Mouse (Mus musculus) intestine, postnatal 0 days (tissue): ENCODE data around the gene Shq1. TPM values are rescaled to one million over a fixed set of nuclear protein-coding genes. Genes with fewer than 3 reads are reported as not detected.

Experiments
- ATAC-seq: fragments of 200-750 bp; cut with Nextera tagmentation; 2 replicates; pipeline ENCODE4 v1.8.0; 2017; ENCODE audit warnings: mild to moderate bottlenecking, moderate TSS enrichment, moderate library complexity
- H3K27ac ChIP-seq: fragments of 300-500 bp; sonication (generic); 2 replicates; pipeline ENCODE4 v1.5.1; 2014; ENCODE audit warnings: mild to moderate bottlenecking, low read depth, low read length, moderate library complexity
- H3K27me3 ChIP-seq: fragments of 300-500 bp; sonication (generic); replicated peaks from 2 replicates; pipeline ENCODE4 v1.6.1; 2014; ENCODE audit warnings: low read length, mixed read lengths; ENCODE audit not compliant: control insufficient read depth, insufficient read depth
- H3K36me3 ChIP-seq: fragments of 300-500 bp; sonication (generic); 2 replicates; pipeline ENCODE4 v1.6.1; 2014; ENCODE audit warnings: mild to moderate bottlenecking, moderate library complexity; ENCODE audit not compliant: control insufficient read depth, insufficient read depth
- H3K4me1 ChIP-seq: fragments of 300-500 bp; sonication (generic); replicated peaks from 2 replicates; pipeline ENCODE4 v1.6.1; 2014; ENCODE audit warnings: antibody characterized with exemption, low read length, mixed read lengths; ENCODE audit not compliant: control insufficient read depth, insufficient read depth
- H3K4me2 ChIP-seq: fragments of 300-500 bp; sonication (generic); replicated peaks from 2 replicates; pipeline ENCODE4 v1.6.1; 2014; ENCODE audit warnings: low read depth, mild to moderate bottlenecking, moderate library complexity
- H3K4me3 ChIP-seq: fragments of 300-500 bp; sonication (generic); 2 replicates; pipeline ENCODE4 v1.5.1; 2014; ENCODE audit warnings: low read depth, low read length
- H3K9ac ChIP-seq: fragments of 300-500 bp; sonication (generic); 2 replicates; pipeline ENCODE4 v1.6.1; 2014; ENCODE audit warnings: mild to moderate bottlenecking, low read depth, low read length
- H3K9me3 ChIP-seq: fragments of 300-500 bp; sonication (generic); 2 replicates; pipeline ENCODE4 v1.6.1; 2016; ENCODE audit warnings: mixed run types; ENCODE audit not compliant: control insufficient read depth
- CTCF ChIP-seq: sonication (generic); IDR thresholded peaks from 2 replicates; pipeline ENCODE4 v1.5.1; 2016; ENCODE audit warnings: low read depth, mild to moderate bottlenecking, control low read depth, antibody characterized with exemption, moderate library complexity
- WGBS: fragments of 180-500 bp; shearing (Covaris S2); extraction: QIAGEN DNeasy Blood & Tissue Kit; methylation state at CpG from one replicate; pipeline ENCODE4 v1.1.7; 2014; 5-methylcytosine and 5-hydroxymethylcytosine counted together
- polyA plus RNA-seq: library from polyadenylated mRNA; unstranded; fragments of >200 nt; fragmentation: Nextera tagmentation; extraction: Ambion mirVana; gene quantifications from 2 replicates; pipeline ENCODE4 v1.2.1, GENCODE M21; 2015

Gene Shq1
- polyA plus RNA-seq, 1 experiment from 2014 or later: 5.8 TPM

DNA sequence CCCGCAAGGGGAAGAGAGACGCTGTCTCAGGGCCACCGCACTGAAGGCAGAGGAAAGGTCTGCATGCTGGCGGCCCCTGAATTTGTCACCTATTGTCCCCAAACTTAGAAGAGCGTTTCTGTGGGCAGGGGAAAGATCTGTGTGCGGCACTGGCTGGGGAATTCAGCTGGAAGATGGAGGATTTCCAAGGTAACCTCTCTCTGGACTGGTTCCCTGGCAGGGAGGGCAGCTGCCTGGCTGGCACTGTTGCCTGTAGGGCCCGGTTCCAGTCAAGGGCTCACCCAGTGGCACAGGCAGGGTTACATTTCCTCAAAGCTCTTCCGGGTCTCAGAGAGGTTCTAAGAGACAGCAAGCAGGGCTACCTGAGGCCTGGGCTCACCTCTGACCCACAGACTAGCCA lies 138.6 kb downstream of the Shq1 start:
- Histone ChIP-seq H3K9me3 (no peaks in the 10 kb centered on the region), H3K9ac (no peak overlapping the region), H3K4me3 (no peak overlapping the region), H3K27ac (no peak overlapping the region), H3K4me1 (no peaks in the 10 kb centered on the region), H3K4me2 (no peak overlapping the region), H3K36me3 (no peaks in the 10 kb centered on the region), H3K27me3 (no peaks in the 10 kb centered on the region)
- no peak for ATAC-seq
- no peak for TF ChIP-seq CTCF
- WGBS: 87% methylated on average over 8 of the region's 8 CpGs

DNA sequence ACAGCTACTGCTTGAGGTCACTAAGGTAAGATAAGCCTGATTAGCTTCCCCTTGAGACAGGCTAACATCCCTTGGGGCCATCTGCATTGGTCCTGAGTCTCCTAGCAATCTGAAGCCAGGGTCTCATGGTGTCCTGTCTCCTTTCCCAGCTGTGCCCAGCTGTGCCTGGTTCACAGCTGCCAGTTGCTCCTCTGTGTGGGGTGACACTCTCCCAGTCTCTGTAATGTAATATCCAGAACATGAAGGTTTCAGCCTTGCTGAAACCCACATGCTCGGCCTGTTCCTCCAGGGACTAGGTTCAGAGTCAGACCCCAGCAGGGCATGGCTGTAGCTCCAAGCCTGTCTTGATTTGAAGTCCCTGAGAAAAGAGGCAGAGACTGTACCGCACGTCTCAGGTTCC lies 141.3 kb downstream of the Shq1 start:
- Histone ChIP-seq H3K27ac (no peak overlapping the region), H3K36me3 (no peaks in the 10 kb centered on the region), H3K9ac (no peak overlapping the region), H3K27me3 (no peaks in the 10 kb centered on the region), H3K4me1 (no peaks in the 10 kb centered on the region), H3K4me2 (no peak overlapping the region), H3K4me3 (no peak overlapping the region), H3K9me3 (no peaks in the 10 kb centered on the region)
- WGBS: 74% methylated on average over 3 of the region's 3 CpGs
- ATAC-seq: no peak
- TF ChIP-seq CTCF: no peak

GRCm38 (mm10) chr6:100528556-100528955 lies 142.4 kb downstream of the Shq1 start:
- Histone ChIP-seq H3K27me3 (no peaks in the 10 kb centered on the region), H3K27ac (no peak overlapping the region), H3K4me1 (no peaks in the 10 kb centered on the region), H3K9me3 (no peaks in the 10 kb centered on the region), H3K4me3 (no peak overlapping the region), H3K36me3 (no peaks in the 10 kb centered on the region), H3K9ac (no peak overlapping the region), H3K4me2 (no peak overlapping the region)
- no peak for ATAC-seq
- WGBS: 57% methylated on average over 7 of the region's 7 CpGs
- no peak for TF ChIP-seq CTCF

GRCm38 (mm10) chr6:100527972-100528371 lies 143.0 kb downstream of the Shq1 start:
- no peaks in the 10 kb centered on the region for H3K4me1 ChIP-seq
- H3K36me3 ChIP-seq: no peaks in the 10 kb centered on the region
- no peaks in the 10 kb centered on the region for H3K9me3 ChIP-seq
- 93% methylated on average over 5 of the region's 5 CpGs for WGBS
- H3K4me3 ChIP-seq: no peak overlapping the region
- peak; percentile 70 for TF ChIP-seq CTCF
- no peak for ATAC-seq
- no peak overlapping the region for H3K4me2 ChIP-seq
- H3K9ac ChIP-seq: no peak overlapping the region
- H3K27ac ChIP-seq: no peak overlapping the region
- H3K27me3 ChIP-seq: no peaks in the 10 kb centered on the region

- no peak overlapping the region for H3K27ac ChIP-seq
- no peak overlapping the region for H3K4me3 ChIP-seq
- H3K9ac ChIP-seq: no peak overlapping the region
- TF ChIP-seq CTCF: no peak
- H3K36me3 ChIP-seq: no peaks in the 10 kb centered on the region
- no peaks in the 10 kb centered on the region for H3K9me3 ChIP-seq
- ATAC-seq: no peak
- H3K4me1 ChIP-seq: no peaks in the 10 kb centered on the region
- WGBS: 91% methylated on average over 6 of the region's 6 CpGs
- H3K27me3 ChIP-seq: no peaks in the 10 kb centered on the region
- no peak overlapping the region for H3K4me2 ChIP-seq
These were observed 143.8 kb downstream of the Shq1 start for GRCm38 (mm10) chr6:100527161-100527560.

DNA sequence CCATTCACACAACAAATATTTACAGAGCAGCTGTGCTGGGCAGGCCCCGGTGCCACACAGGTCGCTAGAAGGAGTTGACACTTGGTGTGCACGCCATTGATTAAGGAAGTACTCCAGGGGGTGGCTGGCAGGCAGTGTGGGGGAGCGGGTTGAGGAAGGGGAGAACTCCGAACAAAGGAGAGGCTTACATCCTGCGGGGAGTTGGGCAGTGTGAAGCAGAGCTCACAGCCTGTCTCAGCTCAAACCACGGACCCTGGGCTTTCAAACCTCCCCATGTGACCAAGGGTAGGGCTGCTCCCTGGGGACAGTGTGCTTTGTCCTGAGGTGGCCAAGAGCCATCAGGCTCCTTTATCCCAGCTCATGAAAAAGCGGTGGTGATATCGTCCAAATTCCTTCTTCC lies 144.9 kb downstream of the Shq1 start:
- Histone ChIP-seq H3K27ac (no peak overlapping the region), H3K4me2 (no peak overlapping the region; the same call in 1 of the 2 replicates), H3K36me3 (no peaks in the 10 kb centered on the region), H3K4me1 (no peaks in the 10 kb centered on the region), H3K27me3 (no peaks in the 10 kb centered on the region), H3K4me3 (no peak overlapping the region), H3K9me3 (no peaks in the 10 kb centered on the region), H3K9ac (no peak overlapping the region)
- no peak for TF ChIP-seq CTCF
- 18% methylated on average over 9 of the region's 9 CpGs for WGBS
- no peak for ATAC-seq

DNA sequence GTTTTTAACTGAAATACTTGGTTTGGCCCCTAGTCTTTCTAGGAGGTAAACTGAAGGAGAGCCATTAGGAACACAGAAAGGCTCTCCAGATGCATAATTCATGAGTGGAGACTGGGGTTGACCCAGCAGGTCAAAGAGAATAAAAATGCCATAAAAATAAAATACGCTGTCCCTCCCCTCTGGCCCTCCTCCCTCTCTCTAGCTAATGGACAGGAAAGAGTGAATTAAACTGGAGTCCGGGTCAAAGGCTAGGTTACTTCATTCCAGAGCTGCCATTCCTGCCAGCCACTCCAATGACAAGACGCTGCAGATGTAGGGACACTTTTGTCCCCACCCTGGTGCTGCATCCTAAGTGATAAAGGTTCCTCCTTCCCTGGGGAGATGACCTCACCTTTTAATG lies 145.5 kb downstream of the Shq1 start:
- H3K36me3 ChIP-seq: no peaks in the 10 kb centered on the region
- H3K9ac ChIP-seq: no peak overlapping the region
- no peaks in the 10 kb centered on the region for H3K4me1 ChIP-seq
- no peak overlapping the region for H3K4me3 ChIP-seq
- no peak overlapping the region for H3K4me2 ChIP-seq
- H3K9me3 ChIP-seq: no peaks in the 10 kb centered on the region
- TF ChIP-seq CTCF: no peak
- no peak overlapping the region for H3K27ac ChIP-seq
- 24% methylated on average over 3 of the region's 3 CpGs for WGBS
- no peak for ATAC-seq
- H3K27me3 ChIP-seq: no peaks in the 10 kb centered on the region
